Mouse (Mus musculus) layer of hippocampus, adult 8-10 months (tissue): Measurements from ENCODE around the gene Pramel6. TPM values are rescaled to one million over a fixed set of nuclear protein-coding genes. Genes with fewer than 3 reads are reported as not detected.
"Not testable (repeated sequence)": the region's sequence is repeated elsewhere in the genome, so short reads cannot be mapped to it uniquely, and the experiment has no call there.

ENCODE experiments used
- DNase-seq, 2 experiments: peaks; one replicate each; pipeline ENCODE4 v3.0.0; 2022; ENCODE audit warnings: low spot score in 2 of 2
- total RNA-seq, 4 experiments: library from RNA; stranded (reverse); gene quantifications; 2 replicates each; pipeline ENCODE4 v1.2.4; 2022

Pramel6 gene
- total RNA-seq: not detected

GRCm38 (mm10) chr2:87506265-87506664, at the start of gene Pramel6:
Pramel6 (plus strand) TSS chr2:87506565.
- no peak for DNase-seq

GRCm38 (mm10) chr2:87461769-87462168, 44.6 kb upstream of the Pramel6 start:
- no peak for DNase-seq

- no peak for DNase-seq
Measured at GRCm38 (mm10) chr2:87480207-87480606, 26.2 kb upstream of the Pramel6 start.

GRCm38 (mm10) chr2:87481158-87481557, 25.2 kb upstream of the Pramel6 start:
- DNase-seq: no peak

- no peak for DNase-seq
Measured at GRCm38 (mm10) chr2:87482276-87482675, 24.1 kb upstream of the Pramel6 start.

GRCm38 (mm10) chr2:87496993-87497392, 9.4 kb upstream of the Pramel6 start, which contains the start of gene Pramel7:
Pramel7 (minus strand) TSS chr2:87497093.
- DNase-seq: not testable (repeated sequence)

- DNase-seq: no peak
Measured at GRCm38 (mm10) chr2:87515046-87515445, 8.7 kb downstream of the Pramel6 start.

- no peak for DNase-seq
Measured at GRCm38 (mm10) chr2:87515457-87516060, 9.2 kb downstream of the Pramel6 start.

GRCm38 (mm10) chr2:87516581-87516980, 10.2 kb downstream of the Pramel6 start:
- DNase-seq: no peak

- no peak for DNase-seq
Measured at GRCm38 (mm10) chr2:87520651-87521050, 14.3 kb downstream of the Pramel6 start.

GRCm38 (mm10) chr2:87525899-87526616, 19.7 kb downstream of the Pramel6 start:
- peak; percentile 2 to 9 for DNase-seq

- DNase-seq: no peak
Measured at GRCm38 (mm10) chr2:87531496-87531895, 25.1 kb downstream of the Pramel6 start, which contains the start of gene Olfr153. Olfr153 (plus strand) TSS chr2:87531796.

- DNase-seq: no peak
Measured at GRCm38 (mm10) chr2:87534826-87535225, 28.5 kb downstream of the Pramel6 start.

GRCm38 (mm10) chr2:87545442-87545841, 39.1 kb downstream of the Pramel6 start, which contains the start of gene Olfr1128:
Olfr1128 (minus strand) TSS chr2:87545542.
- DNase-seq: no peak

Other genes with a start within 250 kb of the Pramel6 start
- gene Olfr1116, start 239.0 kb upstream of the Pramel6 start, total RNA-seq: not detected
- not detected for gene Olfr1118, start 199.0 kb upstream of the Pramel6 start, total RNA-seq
- not detected for gene Olfr1120, start 151.8 kb upstream of the Pramel6 start, total RNA-seq
- gene Olfr1121, start 136.7 kb upstream of the Pramel6 start, total RNA-seq: not detected
- under 1 TPM in 3 of 4 experiments, not detected in 1; 0.09 to 0.14 (median 0.10) TPM for gene Olfr1122, start 120.7 kb upstream of the Pramel6 start, total RNA-seq
- not detected for gene Olfr1123, start 89.9 kb upstream of the Pramel6 start, total RNA-seq
- gene Olfr1124, start 76.3 kb upstream of the Pramel6 start, total RNA-seq: not detected
- gene Olfr1126, start 52.6 kb upstream of the Pramel6 start, total RNA-seq: not detected
- not detected for gene Pramel7, start 9.5 kb upstream of the Pramel6 start, total RNA-seq
- gene Olfr153, start 25.2 kb downstream of the Pramel6 start, total RNA-seq: under 1 TPM in 2 of 4 experiments, not detected in 2; 0.33 to 0.49 TPM
- not detected for gene Olfr1128, start 39.0 kb downstream of the Pramel6 start, total RNA-seq
- not detected for gene Olfr1129, start 67.3 kb downstream of the Pramel6 start, total RNA-seq
- not detected for gene Olfr1130, start 99.6 kb downstream of the Pramel6 start, total RNA-seq
- not detected for gene Olfr1131, start 120.5 kb downstream of the Pramel6 start, total RNA-seq
- not detected for gene Olfr1132, start 131.0 kb downstream of the Pramel6 start, total RNA-seq
- not detected for gene Olfr1133, start 140.8 kb downstream of the Pramel6 start, total RNA-seq
- not detected for gene Olfr1134, start 151.9 kb downstream of the Pramel6 start, total RNA-seq
- not detected for gene Olfr1135, start 167.1 kb downstream of the Pramel6 start, total RNA-seq
- gene Olfr1136, start 187.4 kb downstream of the Pramel6 start, total RNA-seq: not detected
- not detected for gene Olfr1137, start 206.6 kb downstream of the Pramel6 start, total RNA-seq
- gene Olfr1138, start 233.4 kb downstream of the Pramel6 start, total RNA-seq: not detected
- gene Olfr1140, start 237.2 kb downstream of the Pramel6 start, total RNA-seq: not detected
- gene Olfr1141, start 247.4 kb downstream of the Pramel6 start, total RNA-seq: not detected